In genomic region chr11:59965227-59966101, GRCm38 (mm10) we compare ENCODE assay signal across 7 mouse cellular contexts. TPM values are rescaled to one million over a fixed set of nuclear protein-coding genes. Genes with fewer than 3 reads are reported as not detected.
DNase-seq lines count a peak whose midpoint lies in the region; ATAC-seq lines count a peak whose summit lies in the region.

No protein-coding gene starts in this region.

- peak overlapping the region; percentile 43 for H3K4me3 ChIP-seq in embryonic facial prominence, embryonic 11.5 days (ENCODE audit: low read depth, low read length)
- peak overlapping the region; percentile 60 for H3K4me3 ChIP-seq in limb, embryonic 10.5 days
- H3K4me3 ChIP-seq in midbrain, embryonic 11.5 days (ENCODE audit: low read depth, low read length): peak overlapping the region; percentile 42

- no peaks in the 10 kb centered on the region; the same call in 1 of the 2 replicates for H3K36me3 ChIP-seq in embryonic facial prominence, embryonic 11.5 days (replicated peaks; ENCODE audit: control insufficient read depth, insufficient read depth, low read depth, low read length)
- peaks cover 25% of the 10 kb centered on the region for H3K36me3 ChIP-seq in limb, embryonic 10.5 days
- 0 out of 2 replicates have a peak, but pooled peaks cover 3% of the 10 kb centered on the region for H3K36me3 ChIP-seq in midbrain, embryonic 11.5 days (ENCODE audit: control insufficient read depth, insufficient read depth, low read length)

- H3K4me1 ChIP-seq in embryonic facial prominence, embryonic 11.5 days (ENCODE audit: control insufficient read depth, insufficient read depth, low read length): peaks cover 2% of the 10 kb centered on the region
- H3K4me1 ChIP-seq in limb, embryonic 10.5 days: peaks cover 56% of the 10 kb centered on the region
- peaks cover 15% of the 10 kb centered on the region for H3K4me1 ChIP-seq in midbrain, embryonic 11.5 days (ENCODE audit: control insufficient read depth, insufficient read depth, low read length)

- peaks cover 9% of the 10 kb centered on the region for H3K27me3 ChIP-seq in embryonic facial prominence, embryonic 11.5 days (ENCODE audit: control insufficient read depth, insufficient read depth, low read length)
- peaks cover 43% of the 10 kb centered on the region for H3K27me3 ChIP-seq in limb, embryonic 10.5 days (ENCODE audit: low read depth, poor library complexity, severe bottlenecking)
- H3K27me3 ChIP-seq in midbrain, embryonic 11.5 days (ENCODE audit: control insufficient read depth, insufficient read depth, low read length): peaks cover 24% of the 10 kb centered on the region

- WGBS in embryonic facial prominence, embryonic 11.5 days: 26% methylated on average over 25 of the region's 25 CpGs
- 34% methylated on average over 25 of the region's 25 CpGs for WGBS in limb, embryonic 10.5 days
- WGBS in midbrain, embryonic 11.5 days: 37% methylated on average over 25 of the region's 25 CpGs

- peak; percentile 58; the same call in 1 of the 2 replicates for ATAC-seq in embryonic facial prominence, embryonic 11.5 days (replicated peaks; ENCODE audit: insufficient number of reproducible peaks, low FRiP score, low TSS enrichment, low read depth)
- peak; percentile 73 for ATAC-seq in midbrain, embryonic 11.5 days (ENCODE audit: low FRiP score)

- H3K27ac ChIP-seq in embryonic facial prominence, embryonic 11.5 days (replicated peaks; ENCODE audit: low read depth, low read length): no peak overlapping the region
- H3K27ac ChIP-seq in limb, embryonic 10.5 days: peak overlapping the region; percentile 74; the same call in 1 of the 2 replicates
- no peak overlapping the region for H3K27ac ChIP-seq in midbrain, embryonic 11.5 days (ENCODE audit: low read depth, low read length)

- peak overlapping the region; percentile 22 for H3K9ac ChIP-seq in embryonic facial prominence, embryonic 11.5 days (replicated peaks; ENCODE audit: low read length)
- peak overlapping the region; percentile 49 for H3K9ac ChIP-seq in midbrain, embryonic 11.5 days (ENCODE audit: low read length)

- peak overlapping the region; percentile 89 for H3K4me2 ChIP-seq in embryonic facial prominence, embryonic 11.5 days (ENCODE audit: low read depth, low read length)
- H3K4me2 ChIP-seq in midbrain, embryonic 11.5 days: peak overlapping the region; percentile 93

- H3K9me3 ChIP-seq in embryonic facial prominence, embryonic 11.5 days (replicated peaks; ENCODE audit: control insufficient read depth, low read length): no peaks in the 10 kb centered on the region
- no peaks in the 10 kb centered on the region for H3K9me3 ChIP-seq in limb, embryonic 10.5 days (replicated peaks)
- no peaks in the 10 kb centered on the region for H3K9me3 ChIP-seq in midbrain, embryonic 11.5 days (ENCODE audit: control insufficient read depth, low read length)

- peak; percentile 90 for DNase-seq in adrenal gland, postnatal 10 days
- peak; percentile 86 for DNase-seq in embryonic facial prominence, embryonic 11.5 days (ENCODE audit: low spot score)
- DNase-seq in heart, adult 18-20 months: peak; percentile 80 to 94
- peak; percentile 90 for DNase-seq in kidney, adult 18-20 months
- DNase-seq in limb, embryonic 10.5 days (ENCODE audit: low spot score): peak; percentile 86
- peak; percentile 99 for DNase-seq in midbrain, embryonic 11.5 days (ENCODE audit: low spot score, missing footprints)
- DNase-seq in right cerebral cortex, postnatal 4 days: peak; percentile 74

RNA-seq across cellular contexts. Expression of gene Rasd1, which starts 0.7 kb away (rescaled TPM):
- 10 to 100 TPM; 36.7 to 62.2 TPM for total RNA-seq in adrenal gland, postnatal 10 days (2021)
- 2.2 TPM in 2 replicates for polyA plus RNA-seq in embryonic facial prominence, embryonic 11.5 days (2014; fragmentation: Nextera tagmentation; extraction: Ambion mirVana)
- total RNA-seq in heart, adult 18-20 months (2021): 10 to 100 TPM in 1 of 2 experiments, 1 to 10 TPM in 1; 4.5 to 10.9 TPM
- polyA plus RNA-seq in limb, embryonic 10.5 days (2016; fragmentation: Nextera tagmentation; extraction: Ambion mirVana): 1.0 and 1.1 TPM in 2 replicates
- polyA plus RNA-seq in midbrain, embryonic 11.5 days (2014; fragmentation: Nextera tagmentation; extraction: Ambion mirVana): 0.68 and 0.75 TPM in 2 replicates

RNA-seq across cellular contexts. Expression of gene Med9, which starts 17.5 kb away (rescaled TPM):
- total RNA-seq in adrenal gland, postnatal 10 days (2021): 10 to 100 TPM; 30.0 to 31.7 TPM
- 40.9 and 45.9 TPM in 2 replicates for polyA plus RNA-seq in embryonic facial prominence, embryonic 11.5 days (2014; fragmentation: Nextera tagmentation; extraction: Ambion mirVana)
- 10 to 100 TPM; 26.8 to 27.0 TPM for total RNA-seq in heart, adult 18-20 months (2021)
- 50.1 and 55.7 TPM in 2 replicates for polyA plus RNA-seq in limb, embryonic 10.5 days (2016; fragmentation: Nextera tagmentation; extraction: Ambion mirVana)
- 43.3 and 49.3 TPM in 2 replicates for polyA plus RNA-seq in midbrain, embryonic 11.5 days (2014; fragmentation: Nextera tagmentation; extraction: Ambion mirVana)
